Comparison of ENCODE assay signal across 10 mouse cellular contexts in genomic region chr7:98962074-98962473, GRCm38 (mm10).
DNase-seq lines count a peak whose midpoint lies in the region; ATAC-seq lines count a peak whose summit lies in the region.
"Had no signal": no experiment of that assay in that cellular context is flagged by ENCODE, and none has a peak within 500 bp of the region (broad histone marks: within the 10 kb centered on the region; RNA-seq: fewer than 3 reads in every experiment).

No protein-coding gene starts in this region.

- WGBS in forebrain, embryonic 14.5 days = 84% methylated on average over 11 of the region's 11 CpGs
- 83% methylated on average over 11 of the region's 11 CpGs for WGBS in forebrain, embryonic 15.5 days
- WGBS in limb, embryonic 10.5 days = 64% methylated on average over 11 of the region's 11 CpGs

- no peak overlapping the region for H3K27ac ChIP-seq in forebrain, embryonic 14.5 days (ENCODE audit: low read depth, low read length)
- H3K27ac ChIP-seq in forebrain, embryonic 15.5 days (replicated peaks) = no peak overlapping the region
- peak overlapping the region; percentile 16; the same call in 1 of the 2 replicates for H3K27ac ChIP-seq in limb, embryonic 10.5 days
- H3K27ac ChIP-seq: hindbrain, embryonic 10.5 days; midbrain, embryonic 10.5 days had no signal

- no peaks in the 10 kb centered on the region for H3K27me3 ChIP-seq in forebrain, embryonic 14.5 days (replicated peaks; ENCODE audit: control insufficient read depth, insufficient read depth, low read length)
- no peaks in the 10 kb centered on the region for H3K27me3 ChIP-seq in forebrain, embryonic 15.5 days
- H3K27me3 ChIP-seq in limb, embryonic 10.5 days (ENCODE audit: low read depth, poor library complexity, severe bottlenecking) = peaks cover 23% of the 10 kb centered on the region

- ATAC-seq in forebrain, embryonic 14.5 days = peak; percentile 10; the same call in 1 of the 2 replicates
- ATAC-seq in forebrain, embryonic 15.5 days (replicated peaks) = no peak
- no peak for ATAC-seq in granulocyte monocyte progenitor cell, adult 5-6 weeks (replicated peaks; ENCODE audit: poor library complexity, severe bottlenecking)

- H3K9ac ChIP-seq in forebrain, embryonic 14.5 days (ENCODE audit: low read length) = no peak overlapping the region
- H3K9ac ChIP-seq in forebrain, embryonic 15.5 days (replicated peaks) = no peak overlapping the region

- no peaks in the 10 kb centered on the region for H3K9me3 ChIP-seq in forebrain, embryonic 14.5 days (replicated peaks; ENCODE audit: control insufficient read depth, low read length)
- H3K9me3 ChIP-seq in forebrain, embryonic 15.5 days = no peaks in the 10 kb centered on the region
- H3K9me3 ChIP-seq in limb, embryonic 10.5 days (replicated peaks) = no peaks in the 10 kb centered on the region
- H3K9me3 ChIP-seq: hindbrain, embryonic 10.5 days; midbrain, embryonic 10.5 days had no signal

- no peak overlapping the region for H3K4me2 ChIP-seq in forebrain, embryonic 14.5 days (ENCODE audit: low read length)
- no peak overlapping the region for H3K4me2 ChIP-seq in forebrain, embryonic 15.5 days (replicated peaks)

- H3K4me3 ChIP-seq in forebrain, embryonic 14.5 days (ENCODE audit: low read depth, low read length) = no peak overlapping the region
- no peak overlapping the region for H3K4me3 ChIP-seq in forebrain, embryonic 15.5 days
- no peak overlapping the region for H3K4me3 ChIP-seq in limb, embryonic 10.5 days
- H3K4me3 ChIP-seq: hindbrain, embryonic 10.5 days; midbrain, embryonic 10.5 days had no signal

- DNase-seq in forebrain, embryonic 14.5 days (ENCODE audit: low spot score) = no peak
- peak; percentile 32 for DNase-seq in urinary bladder, postnatal 14 days (ENCODE audit: low spot score)
- no peak for DNase-seq in urinary bladder, postnatal 10 days (ENCODE audit: low spot score)
- DNase-seq in limb, embryonic 10.5 days (ENCODE audit: low spot score) = peak; percentile 31
- DNase-seq in left cerebral cortex, adult 18-20 months (ENCODE audit: low spot score in 2 of 2) = no peak
- DNase-seq in left cerebral cortex, adult 11 months (ENCODE audit: low spot score) = no peak

- H3K36me3 ChIP-seq in forebrain, embryonic 14.5 days (ENCODE audit: control insufficient read depth, insufficient read depth, low read length) = no peaks in the 10 kb centered on the region
- no peaks in the 10 kb centered on the region for H3K36me3 ChIP-seq in forebrain, embryonic 15.5 days
- H3K36me3 ChIP-seq in limb, embryonic 10.5 days = no peaks in the 10 kb centered on the region
- H3K36me3 ChIP-seq: hindbrain, embryonic 10.5 days; midbrain, embryonic 10.5 days had no signal

- H3K4me1 ChIP-seq in forebrain, embryonic 14.5 days (ENCODE audit: control insufficient read depth, insufficient read depth, low read length) = no peaks in the 10 kb centered on the region
- H3K4me1 ChIP-seq in forebrain, embryonic 15.5 days = 0 out of 2 replicates have a peak, but pooled peaks cover 5% of the 10 kb centered on the region
- H3K4me1 ChIP-seq in limb, embryonic 10.5 days = peaks cover 52% of the 10 kb centered on the region

Comparison
In these comparisons a context has a peak if more than half of its experiments do, and no peak if none do; other contexts are left out.
1. DNase-seq: peak in urinary bladder, postnatal 14 days (single experiment) and limb, embryonic 10.5 days (single experiment); none in forebrain, embryonic 14.5 days (single experiment), urinary bladder, postnatal 10 days (single experiment), left cerebral cortex, adult 18-20 months (0 of 2) and left cerebral cortex, adult 11 months (single experiment).